Mouse (Mus musculus) spleen, adult 2 months (tissue): Measurements from ENCODE around the gene Glo1. TPM values are rescaled to one million over a fixed set of nuclear protein-coding genes. Genes with fewer than 3 reads are reported as not detected.

Source experiments
- DNase-seq, 2 experiments: peaks; one replicate each; pipeline versions ENCODE4 v3.0.0 to v3.0.0-alpha.2; 2012 to 2021; ENCODE audit warnings: low spot score in 2 of 2, low read depth in 1 of 2
- H3K27ac ChIP-seq: fragments of 200-500 bp; 2 replicates; pipeline ENCODE4 v1.5.1; 2012; ENCODE audit warnings: low read length, inconsistent platforms; ENCODE audit not compliant: insufficient read depth
- H3K27me3 ChIP-seq: fragments of 200-500 bp; 2 replicates; pipeline ENCODE4 v1.6.1; 2012; ENCODE audit warnings: mild to moderate bottlenecking, moderate library complexity, low read length, inconsistent platforms; ENCODE audit not compliant: control insufficient read depth, insufficient read depth
- H3K36me3 ChIP-seq: fragments of 200-500 bp; 2 replicates; pipeline ENCODE4 v1.6.1; 2012; ENCODE audit warnings: mild to moderate bottlenecking, low read length, inconsistent platforms; ENCODE audit not compliant: control insufficient read depth, insufficient read depth
- H3K4me1 ChIP-seq: fragments of 200-500 bp; 2 replicates; pipeline ENCODE4 v1.6.1; 2011; ENCODE audit warnings: inconsistent platforms; ENCODE audit not compliant: control insufficient read depth, insufficient read depth, insufficient read length
- H3K4me3 ChIP-seq: fragments of 200-500 bp; 2 replicates; pipeline ENCODE4 v1.5.1; 2011; ENCODE audit warnings: mild to moderate bottlenecking, inconsistent platforms; ENCODE audit not compliant: insufficient read depth, insufficient read length; ENCODE audit errors: extremely low read depth
- CTCF ChIP-seq: fragments of 200-500 bp; IDR thresholded peaks from 2 replicates; pipeline ENCODE4 v1.5.1; 2011; ENCODE audit warnings: mild to moderate bottlenecking, inconsistent platforms; ENCODE audit not compliant: insufficient read depth, insufficient read length, insufficient replicate concordance; ENCODE audit errors: extremely low read depth
- POLR2A ChIP-seq: fragments of 200-500 bp; IDR thresholded peaks from 2 replicates; pipeline ENCODE4 v1.6.1; 2011; ENCODE audit warnings: low read depth, low read length, inconsistent platforms
- WGBS: fragments of 180-500 bp; shearing (Covaris S2); methylation state at CpG from one replicate; pipeline ENCODE4 v1.1.7; 2018; 5-methylcytosine and 5-hydroxymethylcytosine counted together
- polyA plus RNA-seq: library from polyadenylated mRNA; depleted of rRNA; stranded (reverse); fragments of >200 nt; gene quantifications from 2 replicates; pipeline ENCODE4 v1.2.3, GENCODE M21; 2012

Gene Glo1
- polyA plus RNA-seq, 1 experiment = 16.2 TPM

- DNase-seq = no peak
- no peaks in the 10 kb centered on the region for H3K36me3 ChIP-seq
- WGBS = 83% methylated on average over 5 of the region's 5 CpGs
- H3K27ac ChIP-seq = no peak overlapping the region
- H3K27me3 ChIP-seq = no peaks in the 10 kb centered on the region
- H3K4me1 ChIP-seq = no peaks in the 10 kb centered on the region
- H3K4me3 ChIP-seq = no peak overlapping the region
- no peak for TF ChIP-seq CTCF
- no peak for TF ChIP-seq POLR2A
Measured at GRCm38 (mm10) chr17:30616203-30616602, 10.5 kb downstream of the Glo1 start.

- DNase-seq = no peak
- no peaks in the 10 kb centered on the region for H3K36me3 ChIP-seq
- no peaks in the 10 kb centered on the region for H3K27me3 ChIP-seq
- H3K27ac ChIP-seq = no peak overlapping the region
- H3K4me3 ChIP-seq = no peak overlapping the region
- no peak for TF ChIP-seq POLR2A
- TF ChIP-seq CTCF = no peak
- H3K4me1 ChIP-seq = no peaks in the 10 kb centered on the region; the same call in 1 of the 2 replicates
Measured at GRCm38 (mm10) chr17:30613350-30613749, 13.3 kb downstream of the Glo1 start.

GRCm38 (mm10) chr17:30612075-30612859 lies 14.4 kb downstream of the Glo1 start:
- H3K27me3 ChIP-seq = no peaks in the 10 kb centered on the region
- DNase-seq = peak; percentile 78 to 100
- WGBS = under 1% methylated on average over 34 of the region's 34 CpGs
- peak overlapping the region; percentile 81 for H3K4me3 ChIP-seq
- peak overlapping the region; percentile 81 for H3K27ac ChIP-seq
- H3K36me3 ChIP-seq = no peaks in the 10 kb centered on the region
- TF ChIP-seq CTCF (no peak), POLR2A (peak; percentile 43)
- no peaks in the 10 kb centered on the region; the same call in 1 of the 2 replicates for H3K4me1 ChIP-seq

- no peak for DNase-seq
- WGBS = 22% methylated on average over 18 of the region's 18 CpGs
- Histone ChIP-seq H3K27me3 (no peaks in the 10 kb centered on the region), H3K4me3 (peak overlapping the region; percentile 81), H3K27ac (peak overlapping the region; percentile 81; the same call in 1 of the 2 replicates), H3K36me3 (no peaks in the 10 kb centered on the region), H3K4me1 (no peaks in the 10 kb centered on the region; the same call in 1 of the 2 replicates)
- no peak for TF ChIP-seq CTCF
- TF ChIP-seq POLR2A = no peak
Measured at GRCm38 (mm10) chr17:30611221-30612074, 15.2 kb downstream of the Glo1 start.

GRCm38 (mm10) chr17:30610739-30611138 lies 15.9 kb downstream of the Glo1 start:
- no peak overlapping the region for H3K4me3 ChIP-seq
- H3K27me3 ChIP-seq = no peaks in the 10 kb centered on the region
- WGBS = 82% methylated on average over 1 of the region's 1 CpGs
- H3K36me3 ChIP-seq = no peaks in the 10 kb centered on the region
- DNase-seq = no peak
- H3K27ac ChIP-seq = no peak overlapping the region
- TF ChIP-seq CTCF (no peak), POLR2A (no peak)
- H3K4me1 ChIP-seq = no peaks in the 10 kb centered on the region; the same call in 1 of the 2 replicates

- Histone ChIP-seq H3K27ac (no peak overlapping the region), H3K4me1 (no peaks in the 10 kb centered on the region; the same call in 1 of the 2 replicates), H3K4me3 (no peak overlapping the region), H3K27me3 (no peaks in the 10 kb centered on the region), H3K36me3 (no peaks in the 10 kb centered on the region)
- WGBS = 88% methylated on average over 5 of the region's 5 CpGs
- TF ChIP-seq CTCF = no peak
- no peak for TF ChIP-seq POLR2A
- no peak for DNase-seq
Measured at GRCm38 (mm10) chr17:30609980-30610307, 16.7 kb downstream of the Glo1 start.
